Mouse (Mus musculus) lung, embryonic 16.5 days (tissue): Measurements from ENCODE around the gene Tbc1d2. TPM values are rescaled to one million over a fixed set of nuclear protein-coding genes. Genes with fewer than 3 reads are reported as not detected.

Source experiments
- ATAC-seq: fragments of 200-750 bp; cut with Nextera tagmentation; 2 replicates; pipeline ENCODE4 v1.8.0; 2017; ENCODE audit warnings: low read depth, mild to moderate bottlenecking, moderate library complexity
- H3K27ac ChIP-seq: fragments of 300-500 bp; sonication (generic); 2 replicates; pipeline ENCODE4 v1.5.1; 2014; ENCODE audit warnings: mild to moderate bottlenecking, control low read depth, low read length
- H3K27me3 ChIP-seq: fragments of 300-500 bp; sonication (generic); 2 replicates; pipeline ENCODE4 v1.6.1; 2014; ENCODE audit warnings: low read depth, low read length, mixed read lengths; ENCODE audit not compliant: control insufficient read depth, insufficient read depth
- H3K36me3 ChIP-seq: fragments of 300-500 bp; sonication (generic); 2 replicates; pipeline ENCODE4 v1.6.1; 2014; ENCODE audit warnings: low read length; ENCODE audit not compliant: control insufficient read depth, insufficient read depth
- H3K4me1 ChIP-seq: fragments of 300-500 bp; sonication (generic); replicated peaks from 2 replicates; pipeline ENCODE4 v1.6.1; 2014; ENCODE audit warnings: low read length, mixed read lengths; ENCODE audit not compliant: control insufficient read depth, insufficient read depth
- H3K4me2 ChIP-seq: fragments of 300-500 bp; sonication (generic); 2 replicates; pipeline ENCODE4 v1.6.1; 2014; ENCODE audit warnings: low read depth, low read length, control low read depth
- H3K4me3 ChIP-seq: fragments of 300-500 bp; sonication (generic); 2 replicates; pipeline ENCODE4 v1.5.1; 2014; ENCODE audit warnings: mild to moderate bottlenecking, low read length, control low read depth
- H3K9ac ChIP-seq: fragments of 300-500 bp; sonication (generic); 2 replicates; pipeline ENCODE4 v1.6.1; 2014; ENCODE audit warnings: low read length, control low read depth
- H3K9me3 ChIP-seq: fragments of 300-500 bp; sonication (generic); 2 replicates; pipeline ENCODE4 v1.6.1; 2016; ENCODE audit warnings: low read length; ENCODE audit not compliant: control insufficient read depth
- WGBS: fragments of 180-500 bp; shearing (Covaris S2); extraction: QIAGEN DNeasy Blood & Tissue Kit; methylation state at CpG from one replicate; pipeline ENCODE4 v1.1.7; 2014; 5-methylcytosine and 5-hydroxymethylcytosine counted together
- polyA plus RNA-seq: library from polyadenylated mRNA; unstranded; fragments of >200 nt; fragmentation: Nextera tagmentation; extraction: Ambion mirVana; gene quantifications from 2 replicates; pipeline ENCODE4 v1.2.1, GENCODE M21; 2015

Gene Tbc1d2
- polyA plus RNA-seq, 1 experiment from 2014 or later = 4.2 TPM

GRCm38 (mm10) chr4:46618196-46618817, 31.7 kb downstream of the Tbc1d2 start:
- no peak overlapping the region for H3K27ac ChIP-seq
- H3K4me2 ChIP-seq = no peak overlapping the region
- H3K36me3 ChIP-seq = no peaks in the 10 kb centered on the region
- no peak overlapping the region for H3K4me3 ChIP-seq
- no peaks in the 10 kb centered on the region for H3K4me1 ChIP-seq
- no peaks in the 10 kb centered on the region; the same call in 1 of the 2 replicates for H3K27me3 ChIP-seq
- no peak for ATAC-seq
- H3K9ac ChIP-seq = no peak overlapping the region
- H3K9me3 ChIP-seq = no peaks in the 10 kb centered on the region
- WGBS = 59% methylated on average over 11 of the region's 11 CpGs

GRCm38 (mm10) chr4:46617408-46617807, 32.6 kb downstream of the Tbc1d2 start:
- H3K27me3 ChIP-seq = no peaks in the 10 kb centered on the region; the same call in 1 of the 2 replicates
- H3K9ac ChIP-seq = no peak overlapping the region
- H3K4me1 ChIP-seq = no peaks in the 10 kb centered on the region
- ATAC-seq = no peak
- no peak overlapping the region for H3K27ac ChIP-seq
- WGBS = 68% methylated on average over 6 of the region's 6 CpGs
- H3K4me3 ChIP-seq = no peak overlapping the region
- H3K4me2 ChIP-seq = no peak overlapping the region
- no peaks in the 10 kb centered on the region for H3K9me3 ChIP-seq
- no peaks in the 10 kb centered on the region for H3K36me3 ChIP-seq

- no peaks in the 10 kb centered on the region; the same call in 1 of the 2 replicates for H3K27me3 ChIP-seq
- no peaks in the 10 kb centered on the region for H3K36me3 ChIP-seq
- WGBS = 71% methylated on average over 9 of the region's 9 CpGs
- H3K27ac ChIP-seq = no peak overlapping the region
- no peaks in the 10 kb centered on the region for H3K9me3 ChIP-seq
- H3K9ac ChIP-seq = no peak overlapping the region
- no peak overlapping the region for H3K4me2 ChIP-seq
- no peak for ATAC-seq
- no peaks in the 10 kb centered on the region for H3K4me1 ChIP-seq
- H3K4me3 ChIP-seq = no peak overlapping the region
Observed at GRCm38 (mm10) chr4:46614641-46615040, 35.4 kb downstream of the Tbc1d2 start.

GRCm38 (mm10) chr4:46613618-46614017, 36.4 kb downstream of the Tbc1d2 start:
- H3K36me3 ChIP-seq = no peaks in the 10 kb centered on the region
- H3K27ac ChIP-seq = no peak overlapping the region
- H3K4me1 ChIP-seq = no peaks in the 10 kb centered on the region
- WGBS = 60% methylated on average over 12 of the region's 12 CpGs
- no peak for ATAC-seq
- no peak overlapping the region for H3K9ac ChIP-seq
- H3K9me3 ChIP-seq = no peaks in the 10 kb centered on the region
- no peaks in the 10 kb centered on the region; the same call in 1 of the 2 replicates for H3K27me3 ChIP-seq
- no peak overlapping the region for H3K4me3 ChIP-seq
- H3K4me2 ChIP-seq = no peak overlapping the region

GRCm38 (mm10) chr4:46611181-46611580, 38.8 kb downstream of the Tbc1d2 start:
- no peak overlapping the region for H3K27ac ChIP-seq
- H3K9me3 ChIP-seq = no peaks in the 10 kb centered on the region
- no peak overlapping the region for H3K4me2 ChIP-seq
- H3K9ac ChIP-seq = no peak overlapping the region
- peak; percentile 29; the same call in 1 of the 2 replicates for ATAC-seq
- no peaks in the 10 kb centered on the region; the same call in 1 of the 2 replicates for H3K27me3 ChIP-seq
- no peak overlapping the region for H3K4me3 ChIP-seq
- WGBS = 1% methylated on average over 4 of the region's 4 CpGs
- H3K36me3 ChIP-seq = no peaks in the 10 kb centered on the region
- H3K4me1 ChIP-seq = no peaks in the 10 kb centered on the region

GRCm38 (mm10) chr4:46607601-46608000, 42.4 kb downstream of the Tbc1d2 start:
- Histone ChIP-seq H3K9ac (no peak overlapping the region), H3K4me1 (no peaks in the 10 kb centered on the region), H3K4me2 (no peak overlapping the region), H3K27me3 (peaks cover 2% of the 10 kb centered on the region; the same call in 1 of the 2 replicates), H3K27ac (no peak overlapping the region), H3K36me3 (no peaks in the 10 kb centered on the region), H3K4me3 (no peak overlapping the region), H3K9me3 (no peaks in the 10 kb centered on the region)
- 70% methylated on average over 3 of the region's 3 CpGs for WGBS
- ATAC-seq = no peak

- Histone ChIP-seq H3K27me3 (peaks cover 22% of the 10 kb centered on the region), H3K4me2 (no peak overlapping the region), H3K4me3 (no peak overlapping the region), H3K36me3 (no peaks in the 10 kb centered on the region), H3K27ac (no peak overlapping the region), H3K9me3 (no peaks in the 10 kb centered on the region), H3K4me1 (peaks cover 3% of the 10 kb centered on the region), H3K9ac (no peak overlapping the region)
- WGBS = 46% methylated on average over 11 of the region's 11 CpGs
- ATAC-seq = no peak
Observed at GRCm38 (mm10) chr4:46605451-46605850, 44.6 kb downstream of the Tbc1d2 start.

- Histone ChIP-seq H3K27ac (no peak overlapping the region), H3K9ac (no peak overlapping the region), H3K4me2 (peak overlapping the region; percentile 99; the same call in 1 of the 2 replicates), H3K4me3 (no peak overlapping the region), H3K36me3 (no peaks in the 10 kb centered on the region), H3K4me1 (peaks cover 3% of the 10 kb centered on the region), H3K27me3 (peaks cover 34% of the 10 kb centered on the region), H3K9me3 (no peaks in the 10 kb centered on the region)
- 49% methylated on average over 7 of the region's 7 CpGs for WGBS
- ATAC-seq = no peak
Observed at GRCm38 (mm10) chr4:46602704-46603103, 47.3 kb downstream of the Tbc1d2 start.

GRCm38 (mm10) chr4:46601844-46602423, 48.1 kb downstream of the Tbc1d2 start, which contains the start of gene Coro2a:
Coro2a (minus strand) TSS chr4:46602202.
- H3K4me3 ChIP-seq = peak within 1 kb of the TSS; percentile 66
- H3K27ac ChIP-seq = no peak within 1 kb of the TSS
- ATAC-seq = peak; percentile 73
- peak within 1 kb of the TSS; percentile 99 for H3K4me2 ChIP-seq
- WGBS = under 1% methylated on average over 36 of the region's 66 CpGs
- no peaks in the 10 kb centered on the region for H3K9me3 ChIP-seq
- H3K36me3 ChIP-seq = no peaks in the 10 kb centered on the region
- H3K9ac ChIP-seq = peak within 1 kb of the TSS; percentile 73
- peaks cover 3% of the 10 kb centered on the region for H3K4me1 ChIP-seq
- H3K27me3 ChIP-seq = peaks cover 34% of the 10 kb centered on the region
